Comparison of ENCODE assay signal across 8 mouse cellular contexts in the genomic region with DNA sequence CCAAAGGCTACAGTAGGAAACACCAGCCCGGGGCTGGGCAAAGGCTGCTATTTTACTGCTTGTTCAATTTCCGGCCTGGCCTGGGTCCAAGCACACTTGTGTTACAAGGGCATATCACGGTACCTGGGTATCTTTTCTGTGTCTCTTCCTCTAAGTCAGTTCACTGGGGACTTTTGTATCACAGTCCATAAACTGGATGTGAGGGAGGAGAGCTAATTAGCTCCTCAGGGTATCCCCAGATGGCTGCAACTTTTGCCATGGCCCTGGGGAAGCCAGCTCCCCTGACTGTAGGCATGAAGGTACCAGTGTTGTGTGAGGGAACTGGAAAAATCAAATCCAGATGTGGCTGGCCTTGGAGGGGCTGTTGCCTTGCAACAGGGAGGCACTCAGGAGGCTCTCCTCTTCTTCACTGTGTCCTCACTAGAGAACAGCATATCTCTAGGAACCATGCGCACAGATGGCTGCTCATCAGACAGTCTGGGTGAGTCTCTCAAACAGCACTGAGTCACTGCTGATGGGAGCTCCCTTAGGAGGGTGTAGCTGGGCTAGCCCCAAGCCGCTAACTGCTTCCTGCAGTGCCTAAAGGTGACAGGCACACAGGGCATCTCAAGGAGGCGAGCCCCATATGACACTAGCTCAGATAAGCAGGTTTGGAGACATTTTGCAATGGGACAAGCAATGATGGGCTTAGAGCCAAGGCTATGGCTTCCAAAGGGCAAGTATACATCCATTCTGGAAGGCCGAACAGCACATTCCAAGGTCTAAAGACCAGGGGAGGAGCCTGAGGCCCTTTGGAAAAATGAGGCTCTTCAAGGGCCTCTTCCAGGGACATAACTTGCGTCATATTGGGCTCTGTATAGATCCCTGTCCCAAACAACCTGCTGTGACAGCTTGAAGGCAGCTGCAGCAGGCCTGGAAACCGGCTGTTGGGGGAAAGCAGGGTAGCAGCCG. TPM values are rescaled to one million over a fixed set of nuclear protein-coding genes. Genes with fewer than 3 reads are reported as not detected.
DNase-seq lines count a peak whose midpoint lies in the region; ATAC-seq and TF ChIP-seq lines count a peak whose summit lies in the region.

No protein-coding gene starts in this region.

- 72% methylated on average over 10 of the region's 10 CpGs for WGBS in forebrain, embryonic 10.5 days
- 35% methylated on average over 10 of the region's 10 CpGs for WGBS in intestine, embryonic 16.5 days
- WGBS in liver, embryonic 13.5 days (ENCODE audit: insufficient replicate concordance), result 37% methylated on average over 10 of the region's 10 CpGs
- 52% methylated on average over 10 of the region's 10 CpGs for WGBS in stomach, postnatal 0 days

- H3K9me3 ChIP-seq in forebrain, embryonic 10.5 days, result no peaks in the 10 kb centered on the region
- H3K9me3 ChIP-seq in intestine, embryonic 16.5 days (ENCODE audit: control insufficient read depth, low read length), result no peaks in the 10 kb centered on the region
- no peaks in the 10 kb centered on the region for H3K9me3 ChIP-seq in liver, embryonic 13.5 days (replicated peaks)
- no peaks in the 10 kb centered on the region for H3K9me3 ChIP-seq in stomach, postnatal 0 days (ENCODE audit: control insufficient read depth, low read length)

- H3K4me2 ChIP-seq in intestine, embryonic 16.5 days (ENCODE audit: low read depth, low read length), result peak overlapping the region; percentile 35
- no peak overlapping the region for H3K4me2 ChIP-seq in liver, embryonic 13.5 days
- H3K4me2 ChIP-seq in stomach, postnatal 0 days (replicated peaks; ENCODE audit: low read depth), result no peak overlapping the region

- H3K36me3 ChIP-seq in forebrain, embryonic 10.5 days (replicated peaks), result peaks cover 14% of the 10 kb centered on the region
- H3K36me3 ChIP-seq in intestine, embryonic 16.5 days (ENCODE audit: control insufficient read depth, insufficient read depth, low read length), result no peaks in the 10 kb centered on the region
- no peaks in the 10 kb centered on the region for H3K36me3 ChIP-seq in liver, embryonic 13.5 days
- no peaks in the 10 kb centered on the region for H3K36me3 ChIP-seq in stomach, postnatal 0 days (ENCODE audit: control insufficient read depth, insufficient read depth, low read length)

- TF ChIP-seq EP300 in stomach, postnatal 0 days (optimal IDR thresholded peaks at IDR 0.05), result no peak

- peaks cover 52% of the 10 kb centered on the region for H3K4me1 ChIP-seq in forebrain, embryonic 10.5 days
- H3K4me1 ChIP-seq in intestine, embryonic 16.5 days (ENCODE audit: control insufficient read depth, insufficient read depth, low read length), result peaks cover 44% of the 10 kb centered on the region
- peaks cover 59% of the 10 kb centered on the region for H3K4me1 ChIP-seq in liver, embryonic 13.5 days (replicated peaks)
- H3K4me1 ChIP-seq in stomach, postnatal 0 days (replicated peaks; ENCODE audit: control insufficient read depth, insufficient read depth), result peaks cover 5% of the 10 kb centered on the region; the same call in 1 of the 2 replicates

- H3K4me3 ChIP-seq in forebrain, embryonic 10.5 days, result no peak overlapping the region; the same call in 1 of the 2 replicates
- 0 out of 2 replicates have a peak overlapping the region, but pooled peaks have one; percentile 4 for H3K4me3 ChIP-seq in intestine, embryonic 16.5 days (ENCODE audit: low read length)
- no peak overlapping the region for H3K4me3 ChIP-seq in liver, embryonic 13.5 days (replicated peaks)
- no peak overlapping the region for H3K4me3 ChIP-seq in stomach, postnatal 0 days (ENCODE audit: low read depth, low read length)

- H3K27me3 ChIP-seq in forebrain, embryonic 10.5 days (ENCODE audit: poor library complexity, severe bottlenecking), result no peaks in the 10 kb centered on the region
- no peaks in the 10 kb centered on the region for H3K27me3 ChIP-seq in intestine, embryonic 16.5 days (replicated peaks; ENCODE audit: control insufficient read depth, insufficient read depth, low read length)
- H3K27me3 ChIP-seq in liver, embryonic 13.5 days, result no peaks in the 10 kb centered on the region
- no peaks in the 10 kb centered on the region for H3K27me3 ChIP-seq in stomach, postnatal 0 days (ENCODE audit: control insufficient read depth, insufficient read depth, low read length)

- H3K27ac ChIP-seq in forebrain, embryonic 10.5 days, result peak overlapping the region; percentile 56
- H3K27ac ChIP-seq in intestine, embryonic 16.5 days (ENCODE audit: low read length), result peak overlapping the region; percentile 92
- peak overlapping the region; percentile 53 for H3K27ac ChIP-seq in liver, embryonic 13.5 days
- H3K27ac ChIP-seq in stomach, postnatal 0 days (replicated peaks), result peak overlapping the region; percentile 83

- DNase-seq in testis, postnatal 10 days (ENCODE audit: low spot score), result peak; percentile 67
- no peak for DNase-seq in testis, postnatal 14 days (ENCODE audit: low spot score)
- DNase-seq in forebrain, embryonic 10.5 days (ENCODE audit: extremely low spot score, low spot score), result peak; percentile 29
- peak; percentile 45 for DNase-seq in liver, embryonic 13.5 days
- DNase-seq in stomach, postnatal 0 days (ENCODE audit: low spot score), result peak; percentile 60
- no peak for DNase-seq in frontal cortex, postnatal 36 days (ENCODE audit: low spot score in 2 of 2)
- no peak for DNase-seq in thymus, adult 18-20 months

- H3K9ac ChIP-seq in intestine, embryonic 16.5 days (ENCODE audit: low read depth, low read length), result peak overlapping the region; percentile 35; the same call in 1 of the 2 replicates
- H3K9ac ChIP-seq in liver, embryonic 13.5 days, result no peak overlapping the region
- H3K9ac ChIP-seq in stomach, postnatal 0 days (ENCODE audit: low read length), result peak overlapping the region; percentile 13; the same call in 1 of the 2 replicates

- ATAC-seq in intestine, embryonic 16.5 days, result peak; percentile 87
- peak; percentile 86 for ATAC-seq in liver, embryonic 13.5 days (ENCODE audit: low read depth)
- ATAC-seq in stomach, postnatal 0 days (ENCODE audit: low FRiP score, low TSS enrichment), result peak; percentile 81

- no peak for TF ChIP-seq CTCF in stomach, postnatal 0 days (IDR thresholded peaks at IDR 0.05; ENCODE audit: low read depth)

RNA-seq across cellular contexts. Expression of a gene that starts 23.7 kb away (rescaled TPM):
- 9.1 and 10.0 TPM in 2 replicates for polyA plus RNA-seq in forebrain, embryonic 10.5 days (2016; fragmentation: Nextera tagmentation; extraction: Ambion mirVana)
- polyA plus RNA-seq in intestine, embryonic 16.5 days (2015; fragmentation: Nextera tagmentation; extraction: Ambion mirVana), result 14.1 and 23.8 TPM in 2 replicates
- polyA plus RNA-seq in liver, embryonic 13.5 days (2015; fragmentation: Nextera tagmentation; extraction: Ambion mirVana), result 1.3 and 1.4 TPM in 2 replicates
- polyA plus RNA-seq in stomach, postnatal 0 days (2015; fragmentation: Nextera tagmentation; extraction: Ambion mirVana), result 7.3 and 8.4 TPM in 2 replicates

RNA-seq across cellular contexts. Expression of a gene that starts 23.8 kb away (rescaled TPM):
- polyA plus RNA-seq in forebrain, embryonic 10.5 days (2016; fragmentation: Nextera tagmentation; extraction: Ambion mirVana), result 38.6 and 39.0 TPM in 2 replicates
- polyA plus RNA-seq in intestine, embryonic 16.5 days (2015; fragmentation: Nextera tagmentation; extraction: Ambion mirVana), result 82.9 and 86.3 TPM in 2 replicates
- polyA plus RNA-seq in liver, embryonic 13.5 days (2015; fragmentation: Nextera tagmentation; extraction: Ambion mirVana), result 12.2 and 12.3 TPM in 2 replicates
- polyA plus RNA-seq in stomach, postnatal 0 days (2015; fragmentation: Nextera tagmentation; extraction: Ambion mirVana), result 30.2 and 35.9 TPM in 2 replicates

RNA-seq across cellular contexts. Expression of a gene that starts 50.3 kb away (rescaled TPM):
- 2.1 and 2.5 TPM in 2 replicates for polyA plus RNA-seq in forebrain, embryonic 10.5 days (2016; fragmentation: Nextera tagmentation; extraction: Ambion mirVana)
- polyA plus RNA-seq in intestine, embryonic 16.5 days (2015; fragmentation: Nextera tagmentation; extraction: Ambion mirVana), result 11.0 and 11.2 TPM in 2 replicates
- 6.6 and 7.2 TPM in 2 replicates for polyA plus RNA-seq in liver, embryonic 13.5 days (2015; fragmentation: Nextera tagmentation; extraction: Ambion mirVana)
- polyA plus RNA-seq in stomach, postnatal 0 days (2015; fragmentation: Nextera tagmentation; extraction: Ambion mirVana), result 9.6 and 11.0 TPM in 2 replicates

Comparison
In these comparisons a context has a peak if more than half of its experiments do, and no peak if none do; other contexts are left out.
1. DNase-seq: peak in testis, postnatal 10 days (single experiment), forebrain, embryonic 10.5 days (single experiment), liver, embryonic 13.5 days (single experiment) and stomach, postnatal 0 days (single experiment); none in testis, postnatal 14 days (single experiment), frontal cortex, postnatal 36 days (0 of 2) and thymus, adult 18-20 months (0 of 2).
2. Peak in every context shown above with its lines, with median percentiles within 50 percentile points of each other: H3K27ac ChIP-seq and ATAC-seq.